Mouse (Mus musculus) kidney, adult 2 months (tissue): ENCODE data around the gene Aars2.

Experiments used
- CTCF ChIP-seq: fragments of 200-500 bp; conservative IDR thresholded peaks from 2 replicates; pipeline ENCODE4 v1.5.1; 2011; ENCODE audit warnings: low read depth, mild to moderate bottlenecking, control low read depth, low read length, moderate library complexity, mixed read lengths; ENCODE audit not compliant: insufficient read depth, insufficient read length
- POLR2A ChIP-seq: fragments of 200-500 bp; IDR thresholded peaks from one replicate; pipeline ENCODE4 v1.6.1; 2011; ENCODE audit warnings: low read depth, low read length, control low read depth

GRCm38 (mm10) chr17:45568990-45569389, 62.3 kb downstream of the Aars2 start:
- TF ChIP-seq CTCF (no peak), POLR2A (no peak)
